Mouse (Mus musculus) heart, adult 2 months (tissue): ENCODE measurements around the gene Ctsk.

Experiments used
- CTCF ChIP-seq: fragments of 200-600 bp; IDR thresholded peaks from 2 replicates; pipeline ENCODE4 v1.8.1; 2022; ENCODE audit warnings: antibody characterized with exemption, mild to moderate bottlenecking, moderate library complexity
- POLR2A ChIP-seq: fragments of 200-500 bp; IDR thresholded peaks from 2 replicates; pipeline ENCODE4 v1.6.1; 2011; ENCODE audit warnings: mild to moderate bottlenecking, low read depth, low read length, control low read depth; ENCODE audit not compliant: insufficient read depth

DNA sequence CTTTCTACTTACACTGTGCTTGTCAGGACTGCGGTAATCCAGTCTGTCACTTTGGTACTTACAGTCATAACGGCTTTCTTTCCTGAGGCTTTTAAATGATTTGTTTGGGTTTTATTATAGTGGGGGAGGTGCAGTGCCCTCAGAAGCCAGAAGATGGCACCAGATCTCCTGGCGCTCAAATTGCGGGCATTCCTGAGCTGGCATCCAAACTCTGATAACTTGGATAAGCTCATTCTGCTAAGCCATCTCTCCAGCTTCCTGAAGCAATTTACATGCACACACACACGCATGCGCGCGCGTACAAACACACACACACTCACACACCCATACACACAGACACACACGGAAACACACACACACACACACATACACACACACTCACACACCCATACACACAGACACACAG is 18.4 kb downstream of the Ctsk start:
- no peak for TF ChIP-seq POLR2A
- TF ChIP-seq CTCF, result peak; percentile 87
